Mouse (Mus musculus) liver, embryonic 11.5 days (tissue): Measurements from ENCODE around the gene Zic2. TPM values are rescaled to one million over a fixed set of nuclear protein-coding genes. Genes with fewer than 3 reads are reported as not detected.

Source experiments
- ATAC-seq: fragments of 200-750 bp; cut with Nextera tagmentation; replicated peaks from 2 replicates; pipeline ENCODE4 v1.8.0; 2017; ENCODE audit warnings: moderate number of reproducible peaks, mild to moderate bottlenecking, moderate TSS enrichment, moderate library complexity; ENCODE audit not compliant: low FRiP score
- DNase-seq: peaks from one replicate; pipeline ENCODE4 v3.0.0-alpha.2; 2017; ENCODE audit warnings: low spot score
- H3K27ac ChIP-seq: fragments of 300-500 bp; sonication (generic); 2 replicates; pipeline ENCODE4 v1.5.1; 2014; ENCODE audit warnings: mild to moderate bottlenecking, low read depth, low read length, control low read depth
- H3K27me3 ChIP-seq: fragments of 300-500 bp; sonication (generic); replicated peaks from 2 replicates; pipeline ENCODE4 v1.6.1; 2014; ENCODE audit warnings: low read length, mixed read lengths; ENCODE audit not compliant: control insufficient read depth, insufficient read depth
- H3K36me3 ChIP-seq: fragments of 300-500 bp; sonication (generic); 2 replicates; pipeline ENCODE4 v1.6.1; 2014; ENCODE audit warnings: mild to moderate bottlenecking, low read length, moderate library complexity, mixed read lengths; ENCODE audit not compliant: control insufficient read depth, insufficient read depth
- H3K4me1 ChIP-seq: fragments of 300-500 bp; sonication (generic); replicated peaks from 2 replicates; pipeline ENCODE4 v1.6.1; 2014; ENCODE audit warnings: low read length, mixed read lengths; ENCODE audit not compliant: control insufficient read depth, insufficient read depth
- H3K4me2 ChIP-seq: fragments of 300-500 bp; sonication (generic); 2 replicates; pipeline ENCODE4 v1.6.1; 2014; ENCODE audit warnings: mild to moderate bottlenecking, control low read depth, moderate library complexity
- H3K4me3 ChIP-seq: fragments of 300-500 bp; sonication (generic); 2 replicates; pipeline ENCODE4 v1.5.1; 2014; ENCODE audit warnings: low read depth, low read length, control low read depth
- H3K9ac ChIP-seq: fragments of 300-500 bp; sonication (generic); 2 replicates; pipeline ENCODE4 v1.6.1; 2014; ENCODE audit warnings: low read depth, low read length, control low read depth
- H3K9me3 ChIP-seq: fragments of 300-500 bp; sonication (generic); 2 replicates; pipeline ENCODE4 v1.6.1; 2016; ENCODE audit warnings: low read length, inconsistent platforms, mixed read lengths; ENCODE audit not compliant: control insufficient read depth
- WGBS: fragments of 180-500 bp; shearing (Covaris S2); extraction: QIAGEN DNeasy Blood & Tissue Kit; methylation state at CpG from one replicate; pipeline ENCODE4 v1.1.7; 2014; 5-methylcytosine and 5-hydroxymethylcytosine counted together
- polyA plus RNA-seq: library from polyadenylated mRNA; unstranded; fragments of >200 nt; fragmentation: Nextera tagmentation; extraction: Ambion mirVana; gene quantifications from 2 replicates; pipeline ENCODE4 v1.2.1, GENCODE M21; 2014

Zic2 gene
- polyA plus RNA-seq, 1 experiment from 2014 or later: not detected

GRCm38 (mm10) chr14:122492015-122492414 is 16.8 kb downstream of the Zic2 start:
- 62% methylated on average over 1 of the region's 1 CpGs for WGBS
- DNase-seq: no peak
- no peak overlapping the region for H3K4me2 ChIP-seq
- no peaks in the 10 kb centered on the region for H3K36me3 ChIP-seq
- no peak overlapping the region for H3K9ac ChIP-seq
- no peaks in the 10 kb centered on the region for H3K9me3 ChIP-seq
- peaks cover 54% of the 10 kb centered on the region for H3K27me3 ChIP-seq
- H3K27ac ChIP-seq: no peak overlapping the region
- H3K4me3 ChIP-seq: no peak overlapping the region
- ATAC-seq: no peak
- 0 out of 2 replicates have a peak, but pooled peaks cover 2% of the 10 kb centered on the region for H3K4me1 ChIP-seq

- no peak for DNase-seq
- H3K27ac ChIP-seq: no peak overlapping the region
- 29% methylated on average over 2 of the region's 2 CpGs for WGBS
- ATAC-seq: no peak
- H3K27me3 ChIP-seq: no peaks in the 10 kb centered on the region
- no peaks in the 10 kb centered on the region for H3K36me3 ChIP-seq
- no peaks in the 10 kb centered on the region for H3K9me3 ChIP-seq
- no peak overlapping the region for H3K4me3 ChIP-seq
- no peaks in the 10 kb centered on the region for H3K4me1 ChIP-seq
- no peak overlapping the region for H3K4me2 ChIP-seq
- H3K9ac ChIP-seq: no peak overlapping the region
Observed at GRCm38 (mm10) chr14:122509058-122509457, 33.8 kb downstream of the Zic2 start.

GRCm38 (mm10) chr14:122511519-122511918 is 36.3 kb downstream of the Zic2 start:
- Histone ChIP-seq H3K27ac (no peak overlapping the region), H3K4me1 (no peaks in the 10 kb centered on the region), H3K9ac (no peak overlapping the region), H3K9me3 (no peaks in the 10 kb centered on the region), H3K27me3 (no peaks in the 10 kb centered on the region), H3K4me3 (no peak overlapping the region), H3K36me3 (no peaks in the 10 kb centered on the region), H3K4me2 (no peak overlapping the region)
- no peak for ATAC-seq
- 51% methylated on average over 3 of the region's 3 CpGs for WGBS
- DNase-seq: no peak

- Histone ChIP-seq H3K27ac (no peak overlapping the region), H3K9ac (no peak overlapping the region), H3K9me3 (no peaks in the 10 kb centered on the region), H3K36me3 (no peaks in the 10 kb centered on the region), H3K4me2 (no peak overlapping the region), H3K27me3 (no peaks in the 10 kb centered on the region), H3K4me3 (no peak overlapping the region), H3K4me1 (no peaks in the 10 kb centered on the region)
- ATAC-seq (no peak), DNase-seq (no peak)
- WGBS: 55% methylated on average over 1 of the region's 1 CpGs
Observed at GRCm38 (mm10) chr14:122513511-122514036, 38.3 kb downstream of the Zic2 start.

- no peaks in the 10 kb centered on the region for H3K9me3 ChIP-seq
- 83% methylated on average over 4 of the region's 4 CpGs for WGBS
- no peaks in the 10 kb centered on the region for H3K27me3 ChIP-seq
- DNase-seq (no peak), ATAC-seq (no peak)
- no peak overlapping the region for H3K4me2 ChIP-seq
- H3K27ac ChIP-seq: no peak overlapping the region
- no peaks in the 10 kb centered on the region for H3K36me3 ChIP-seq
- H3K9ac ChIP-seq: no peak overlapping the region
- no peaks in the 10 kb centered on the region for H3K4me1 ChIP-seq
- H3K4me3 ChIP-seq: no peak overlapping the region
Observed at GRCm38 (mm10) chr14:122528475-122528874, 53.2 kb downstream of the Zic2 start.

Other genes starting within 250 kb of the Zic2 start
- gene Gm5089, start 24.3 kb upstream of the Zic2 start, polyA plus RNA-seq: not detected in 2 replicates
- 0.16 TPM in 1 of 2 replicates, not detected in the other for gene Zic5, start 9.8 kb upstream of the Zic2 start, polyA plus RNA-seq
- not detected in 2 replicates for gene Gm10837, start 15.2 kb downstream of the Zic2 start, polyA plus RNA-seq
- 18.1 and 20.3 TPM in 2 replicates for gene Pcca, start 58.9 kb downstream of the Zic2 start, polyA plus RNA-seq